Mouse (Mus musculus): ENCODE results near the gene Hsp90aa1. TPM values are rescaled to one million over a fixed set of nuclear protein-coding genes. Genes with fewer than 3 reads are reported as not detected.

Gene Hsp90aa1
- polyA plus RNA-seq, 1 experiment from 2014 or later, result 1,237 TPM

DNA sequence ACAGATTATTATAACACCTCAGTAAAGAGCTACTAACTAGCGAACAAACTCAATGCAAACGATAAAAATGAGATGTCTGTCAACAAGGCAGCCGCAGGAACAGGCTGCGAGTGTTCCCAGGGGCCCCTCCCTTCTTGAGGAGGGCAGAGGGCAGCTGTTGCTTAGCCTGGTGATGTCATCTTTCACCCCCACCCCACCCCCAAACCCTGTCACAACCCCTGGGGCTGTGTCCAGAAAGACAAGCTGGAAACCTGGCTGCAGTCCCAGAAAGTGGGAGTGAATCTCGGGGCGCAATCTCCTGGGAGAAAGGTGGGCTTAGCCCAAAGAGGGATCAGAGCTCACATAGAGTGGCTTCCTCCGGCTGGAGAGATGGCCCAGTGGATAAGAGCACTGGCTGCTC, 21.3 kb downstream of the Hsp90aa1 start:
- no peaks in the 10 kb centered on the region for H3K36me3 ChIP-seq (ENCODE audit: control insufficient read depth, insufficient read depth)

DNA sequence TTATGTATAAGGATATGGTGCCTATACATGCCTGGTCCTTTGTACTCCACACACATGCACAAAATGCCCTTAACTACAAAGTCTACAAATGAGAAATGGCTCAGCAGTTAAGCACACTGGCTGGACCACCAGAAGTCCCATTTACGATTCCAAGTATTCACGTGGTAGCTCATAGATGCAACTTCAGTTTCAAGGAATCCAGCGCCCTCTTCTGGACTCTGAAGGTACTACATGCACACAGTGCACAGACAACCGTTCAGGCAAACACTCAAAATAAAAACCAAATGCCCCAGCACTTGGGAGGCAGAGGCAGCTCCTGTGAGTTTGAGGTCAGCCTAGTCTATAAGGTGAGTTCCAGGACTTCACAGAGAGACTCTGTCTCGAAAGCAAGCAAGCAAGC, 28.3 kb downstream of the Hsp90aa1 start:
- H3K4me1 ChIP-seq (replicated peaks; ENCODE audit: control insufficient read depth, insufficient read depth, low read length), result no peaks in the 10 kb centered on the region
- no peak overlapping the region for H3K27ac ChIP-seq (ENCODE audit: low read length)
- 49% methylated on average over 5 of the region's 5 CpGs for WGBS
- H3K4me2 ChIP-seq (ENCODE audit: low read length), result no peak overlapping the region
- H3K9me3 ChIP-seq (ENCODE audit: control insufficient read depth, low read length), result no peaks in the 10 kb centered on the region
- no peaks in the 10 kb centered on the region for H3K36me3 ChIP-seq (ENCODE audit: control insufficient read depth, insufficient read depth)
- H3K4me3 ChIP-seq (replicated peaks; ENCODE audit: low read length), result no peak overlapping the region
- H3K27me3 ChIP-seq (replicated peaks; ENCODE audit: control insufficient read depth, insufficient read depth, low read length), result no peaks in the 10 kb centered on the region
- H3K9ac ChIP-seq (replicated peaks; ENCODE audit: low read depth, low read length), result no peak overlapping the region
- no peak for ATAC-seq

More for the DNA sequence above, 21.3 kb downstream of the Hsp90aa1 start:
- Histone ChIP-seq H3K4me3 (replicated peaks; ENCODE audit: low read length) (no peak overlapping the region), H3K27ac (ENCODE audit: low read length) (no peak overlapping the region), H3K4me1 (replicated peaks; ENCODE audit: control insufficient read depth, insufficient read depth, low read length) (no peaks in the 10 kb centered on the region; the same call in 1 of the 2 replicates), H3K9ac (replicated peaks; ENCODE audit: low read depth, low read length) (no peak overlapping the region), H3K9me3 (ENCODE audit: control insufficient read depth, low read length) (no peaks in the 10 kb centered on the region), H3K4me2 (ENCODE audit: low read length) (no peak overlapping the region), H3K27me3 (replicated peaks; ENCODE audit: control insufficient read depth, insufficient read depth, low read length) (no peaks in the 10 kb centered on the region)
- WGBS, result 42% methylated on average over 7 of the region's 7 CpGs
- ATAC-seq, result no peak

DNA sequence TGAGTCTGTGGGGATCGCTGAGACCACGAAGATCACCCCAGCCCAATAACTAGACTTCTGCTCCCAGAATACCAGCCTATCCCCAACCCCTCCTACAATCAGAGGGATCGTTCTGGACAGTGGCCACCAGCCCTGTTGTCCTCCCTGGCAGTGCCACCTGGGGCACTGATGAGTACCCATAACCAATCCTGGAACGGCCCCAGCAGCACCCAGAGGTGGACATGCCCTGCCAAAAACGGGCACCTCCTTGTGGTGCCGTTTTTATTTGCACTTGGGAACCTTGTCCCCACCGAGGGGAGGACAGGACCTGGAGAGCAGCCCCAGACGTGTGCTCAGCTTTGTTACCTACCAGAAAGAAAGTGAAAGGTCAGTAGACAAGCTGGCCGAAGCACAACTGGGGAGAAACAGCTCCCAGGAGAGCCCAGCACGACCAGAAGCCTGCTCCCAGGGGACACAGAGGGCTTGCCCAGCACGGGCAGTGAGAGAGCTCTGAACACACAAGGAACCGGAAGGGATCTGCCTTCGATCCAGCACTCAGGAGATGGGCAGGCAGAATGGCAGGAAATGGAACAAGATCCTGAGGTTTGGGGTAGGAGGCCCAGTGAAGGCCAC, 35.0 kb downstream of the Hsp90aa1 start:
- H3K27me3 ChIP-seq (replicated peaks; ENCODE audit: control insufficient read depth, insufficient read depth, low read length), result no peaks in the 10 kb centered on the region
- H3K4me3 ChIP-seq (replicated peaks; ENCODE audit: low read length), result no peak overlapping the region
- peaks cover 53% of the 10 kb centered on the region for H3K36me3 ChIP-seq (ENCODE audit: control insufficient read depth, insufficient read depth)
- H3K27ac ChIP-seq (ENCODE audit: low read length), result no peak overlapping the region
- no peak overlapping the region for H3K4me2 ChIP-seq (ENCODE audit: low read length)
- 90% methylated on average over 13 of the region's 13 CpGs for WGBS
- no peak for ATAC-seq
- no peaks in the 10 kb centered on the region for H3K9me3 ChIP-seq (ENCODE audit: control insufficient read depth, low read length)
- no peaks in the 10 kb centered on the region for H3K4me1 ChIP-seq (replicated peaks; ENCODE audit: control insufficient read depth, insufficient read depth, low read length)
- H3K9ac ChIP-seq (replicated peaks; ENCODE audit: low read depth, low read length), result no peak overlapping the region

DNA sequence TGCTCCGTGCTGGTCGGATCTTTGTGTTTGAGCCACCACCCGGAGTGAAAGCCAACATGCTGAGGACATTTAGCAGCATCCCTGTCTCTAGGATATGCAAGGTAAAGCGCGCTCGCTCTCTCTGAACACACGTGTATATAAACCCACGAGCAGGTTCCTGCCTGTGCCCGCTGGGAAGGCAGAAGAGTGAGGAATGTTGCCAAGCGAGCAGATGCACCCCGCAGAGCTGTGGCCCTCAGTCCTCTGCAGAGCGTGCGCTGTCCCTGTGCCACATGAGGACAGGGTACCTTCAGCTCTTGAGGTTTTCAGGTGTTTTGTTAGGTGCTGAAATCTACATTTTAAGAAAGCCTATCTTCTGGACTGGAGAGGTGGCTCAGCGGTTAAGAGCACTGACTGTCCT, 40.8 kb downstream of the Hsp90aa1 start:
- H3K27me3 ChIP-seq (replicated peaks; ENCODE audit: control insufficient read depth, insufficient read depth, low read length), result no peaks in the 10 kb centered on the region
- 94% methylated on average over 14 of the region's 14 CpGs for WGBS

DNA sequence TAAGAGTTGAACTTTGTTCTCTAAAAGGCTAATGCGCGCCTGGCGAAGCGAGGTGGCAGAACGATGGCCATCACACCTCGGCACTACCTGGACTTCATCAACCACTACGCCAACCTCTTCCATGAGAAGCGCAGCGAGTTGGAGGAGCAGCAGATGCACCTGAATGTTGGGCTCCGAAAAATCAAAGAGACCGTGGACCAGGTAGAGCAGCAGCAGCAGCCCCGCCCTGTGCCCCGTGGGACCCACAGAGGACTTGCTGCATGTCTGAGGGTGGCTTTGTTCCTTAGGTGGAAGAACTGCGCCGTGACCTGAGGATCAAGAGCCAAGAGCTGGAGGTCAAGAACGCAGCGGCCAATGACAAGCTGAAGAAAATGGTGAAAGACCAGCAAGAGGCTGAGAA, 51.1 kb downstream of the Hsp90aa1 start:
- H3K4me3 ChIP-seq (replicated peaks; ENCODE audit: low read length), result no peak overlapping the region
- H3K36me3 ChIP-seq (ENCODE audit: control insufficient read depth, insufficient read depth), result peaks cover 70% of the 10 kb centered on the region
- no peak overlapping the region for H3K9ac ChIP-seq (replicated peaks; ENCODE audit: low read depth, low read length)
- H3K4me1 ChIP-seq (replicated peaks; ENCODE audit: control insufficient read depth, insufficient read depth, low read length), result no peaks in the 10 kb centered on the region
- H3K27ac ChIP-seq (ENCODE audit: low read length), result no peak overlapping the region
- ATAC-seq, result no peak
- no peak overlapping the region for H3K4me2 ChIP-seq (ENCODE audit: low read length)
- H3K27me3 ChIP-seq (replicated peaks; ENCODE audit: control insufficient read depth, insufficient read depth, low read length), result no peaks in the 10 kb centered on the region
- no peaks in the 10 kb centered on the region for H3K9me3 ChIP-seq (ENCODE audit: control insufficient read depth, low read length)
- WGBS, result 97% methylated on average over 17 of the region's 17 CpGs

More for the DNA sequence above, 40.8 kb downstream of the Hsp90aa1 start:
- no peak for ATAC-seq
- H3K9me3 ChIP-seq (ENCODE audit: control insufficient read depth, low read length), result no peaks in the 10 kb centered on the region
- H3K27ac ChIP-seq (ENCODE audit: low read length), result no peak overlapping the region
- peaks cover 86% of the 10 kb centered on the region for H3K36me3 ChIP-seq (ENCODE audit: control insufficient read depth, insufficient read depth)
- H3K4me1 ChIP-seq (replicated peaks; ENCODE audit: control insufficient read depth, insufficient read depth, low read length), result no peaks in the 10 kb centered on the region
- no peak overlapping the region for H3K4me2 ChIP-seq (ENCODE audit: low read length)
- H3K4me3 ChIP-seq (replicated peaks; ENCODE audit: low read length), result no peak overlapping the region
- no peak overlapping the region for H3K9ac ChIP-seq (replicated peaks; ENCODE audit: low read depth, low read length)

DNA sequence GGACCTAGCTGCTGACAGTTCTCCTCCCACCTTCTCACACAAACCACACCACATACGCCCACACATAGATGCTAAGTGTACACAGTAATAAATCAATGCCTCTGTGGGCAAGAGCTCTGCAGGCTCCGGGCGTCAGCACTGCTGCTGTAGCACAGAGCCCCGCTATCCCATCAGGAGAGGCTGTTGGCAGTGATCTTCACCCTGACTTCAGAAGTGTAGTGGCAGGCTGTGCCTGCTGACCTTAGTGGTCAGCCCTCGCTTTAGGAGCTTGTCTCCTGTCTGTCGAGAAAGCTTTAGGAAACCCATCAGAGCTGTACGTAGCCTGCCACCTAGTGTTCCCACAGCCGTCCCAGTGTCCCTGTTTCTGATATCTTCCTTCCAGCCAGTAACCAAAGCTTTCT, 52.3 kb downstream of the Hsp90aa1 start:
- Histone ChIP-seq H3K27me3 (replicated peaks; ENCODE audit: control insufficient read depth, insufficient read depth, low read length) (no peaks in the 10 kb centered on the region), H3K27ac (ENCODE audit: low read length) (no peak overlapping the region), H3K4me1 (replicated peaks; ENCODE audit: control insufficient read depth, insufficient read depth, low read length) (no peaks in the 10 kb centered on the region), H3K9me3 (ENCODE audit: control insufficient read depth, low read length) (no peaks in the 10 kb centered on the region), H3K4me2 (ENCODE audit: low read length) (no peak overlapping the region), H3K4me3 (replicated peaks; ENCODE audit: low read length) (no peak overlapping the region), H3K9ac (replicated peaks; ENCODE audit: low read depth, low read length) (no peak overlapping the region), H3K36me3 (ENCODE audit: control insufficient read depth, insufficient read depth) (peaks cover 65% of the 10 kb centered on the region)
- no peak for ATAC-seq
- WGBS, result 88% methylated on average over 8 of the region's 8 CpGs

Small RNA genes lying within 50 kb of the gene (microRNA-seq; reads per million reads assigned to microRNA genes)
- gene Gm27299, result not detected

Other genes starting within 250 kb of the Hsp90aa1 start
- gene Dync1h1, start 101.3 kb downstream of the Hsp90aa1 start, polyA plus RNA-seq (2015; fragmentation: Nextera tagmentation; extraction: Ambion mirVana), result 106 and 107 TPM in 2 replicates
- 0.23 and 0.26 TPM in 2 replicates for gene 1700001K19Rik, start 20.1 kb downstream of the Hsp90aa1 start, polyA plus RNA-seq (2015; fragmentation: Nextera tagmentation; extraction: Ambion mirVana)
- gene Wdr20, start 35.2 kb upstream of the Hsp90aa1 start, polyA plus RNA-seq (2015; fragmentation: Nextera tagmentation; extraction: Ambion mirVana), result 30.1 and 30.9 TPM in 2 replicates
- 13.4 and 13.6 TPM in 2 replicates for gene Mok, start 138.2 kb upstream of the Hsp90aa1 start, polyA plus RNA-seq (2015; fragmentation: Nextera tagmentation; extraction: Ambion mirVana)
- 3.2 and 3.3 TPM in 2 replicates for gene Zfp839, start 147.5 kb upstream of the Hsp90aa1 start, polyA plus RNA-seq (2015; fragmentation: Nextera tagmentation; extraction: Ambion mirVana)
- gene Cinp, start 186.4 kb upstream of the Hsp90aa1 start, polyA plus RNA-seq (2015; fragmentation: Nextera tagmentation; extraction: Ambion mirVana), result 76.1 and 87.1 TPM in 2 replicates
- gene Tecpr2, start 186.5 kb upstream of the Hsp90aa1 start, polyA plus RNA-seq (2015; fragmentation: Nextera tagmentation; extraction: Ambion mirVana), result 8.6 and 9.3 TPM in 2 replicates